Mouse (Mus musculus) CD4-positive helper T cell, adult 2 months (primary cell): Measurements from ENCODE around the gene Rplp2.

ENCODE experiments used
- DNase-seq: peaks from one replicate; pipeline ENCODE4 v3.0.0-alpha.2; 2012; ENCODE audit warnings: low read depth, missing footprints, low spot score

The Rplp2 gene

GRCm38 (mm10) chr7:141430585-141431240 is 16.5 kb upstream of the Rplp2 start:
- no peak for DNase-seq

- no peak for DNase-seq
These were observed 15.6 kb upstream of the Rplp2 start for GRCm38 (mm10) chr7:141431434-141432185.

- DNase-seq: no peak
These were observed 15.0 kb upstream of the Rplp2 start for GRCm38 (mm10) chr7:141432186-141432611.

GRCm38 (mm10) chr7:141432741-141433516 is 14.2 kb upstream of the Rplp2 start:
- DNase-seq: no peak

GRCm38 (mm10) chr7:141433517-141434400 is 13.4 kb upstream of the Rplp2 start:
- no peak for DNase-seq

- DNase-seq: peak; percentile 55
These were observed 12.7 kb upstream of the Rplp2 start for GRCm38 (mm10) chr7:141434464-141434863.

GRCm38 (mm10) chr7:141435129-141435855 is 11.9 kb upstream of the Rplp2 start:
- peak; percentile 83 for DNase-seq

GRCm38 (mm10) chr7:141435856-141436522 is 11.2 kb upstream of the Rplp2 start:
- DNase-seq: peak; percentile 22

DNA sequence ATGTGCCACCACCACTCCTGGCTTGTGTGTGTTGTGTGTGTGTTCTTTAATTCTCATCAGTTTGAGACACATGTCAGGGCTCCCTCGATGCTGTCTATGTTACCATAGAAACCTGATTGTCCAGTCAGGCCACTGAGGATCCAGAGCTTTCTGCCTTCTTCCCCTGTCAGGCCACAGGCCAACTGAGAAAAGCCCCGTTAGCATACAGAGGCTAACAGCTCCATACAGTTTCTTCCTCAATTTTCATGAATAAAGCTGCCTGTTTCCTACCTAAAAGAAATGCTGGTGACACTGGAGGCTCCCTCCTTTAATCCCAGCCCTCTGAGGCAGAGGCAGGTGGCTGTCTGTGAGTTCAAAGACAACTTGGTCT is 10.7 kb upstream of the Rplp2 start:
- no peak for DNase-seq

DNA sequence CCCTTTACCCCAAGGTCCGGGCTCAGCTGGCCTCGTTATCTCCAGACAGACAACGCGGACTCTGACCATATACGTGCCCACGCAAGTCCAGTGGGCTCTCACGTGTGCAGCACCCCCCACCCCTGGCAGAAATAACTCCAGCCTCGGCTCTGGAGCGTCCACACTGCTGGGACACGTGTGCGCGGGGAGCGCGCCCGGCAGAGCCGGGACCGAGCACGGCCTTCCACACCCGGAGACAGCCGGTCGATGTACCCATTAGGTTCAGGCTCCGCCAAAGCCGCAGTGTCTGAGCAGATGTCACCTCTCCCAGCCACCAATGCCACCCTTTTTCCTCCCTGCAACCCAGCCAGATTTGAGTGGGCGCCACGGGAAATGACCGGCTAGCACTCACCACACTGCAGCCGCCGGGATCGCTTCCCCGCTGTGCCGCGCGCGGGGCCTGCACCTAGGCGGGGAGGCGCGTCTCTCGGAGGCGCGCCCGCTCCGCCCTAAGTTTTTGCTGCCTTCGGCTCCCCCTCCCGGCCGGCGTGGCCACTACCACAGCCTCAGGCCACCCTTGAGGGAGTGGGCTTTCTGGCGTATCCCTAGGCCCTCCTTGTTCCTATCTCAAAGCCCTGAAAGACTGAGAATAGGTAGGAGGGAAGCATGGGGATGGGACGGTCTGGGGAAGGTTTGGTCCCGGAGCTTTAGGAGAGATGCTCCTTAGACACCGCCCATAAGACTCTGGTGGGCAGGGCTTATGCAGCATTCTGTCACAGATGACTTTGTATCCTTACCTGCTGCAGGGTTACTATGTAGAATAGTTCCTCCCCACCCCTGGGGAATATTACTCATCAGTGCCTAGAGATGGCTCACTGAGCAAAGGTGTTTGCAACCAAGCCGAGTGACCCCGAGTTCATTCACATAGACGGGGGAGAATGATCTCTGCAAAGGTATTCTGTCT is 9.7 kb upstream of the Rplp2 start, which contains the start of gene Slc25a22:
Slc25a22 (minus strand) TSS at position 715 of the 943 bp plus-strand sequence.
- peak; percentile 88 for DNase-seq

GRCm38 (mm10) chr7:141438201-141438968 is 8.8 kb upstream of the Rplp2 start:
- no peak for DNase-seq

- no peak for DNase-seq
These were observed 8.0 kb upstream of the Rplp2 start for GRCm38 (mm10) chr7:141439140-141439679.

DNA sequence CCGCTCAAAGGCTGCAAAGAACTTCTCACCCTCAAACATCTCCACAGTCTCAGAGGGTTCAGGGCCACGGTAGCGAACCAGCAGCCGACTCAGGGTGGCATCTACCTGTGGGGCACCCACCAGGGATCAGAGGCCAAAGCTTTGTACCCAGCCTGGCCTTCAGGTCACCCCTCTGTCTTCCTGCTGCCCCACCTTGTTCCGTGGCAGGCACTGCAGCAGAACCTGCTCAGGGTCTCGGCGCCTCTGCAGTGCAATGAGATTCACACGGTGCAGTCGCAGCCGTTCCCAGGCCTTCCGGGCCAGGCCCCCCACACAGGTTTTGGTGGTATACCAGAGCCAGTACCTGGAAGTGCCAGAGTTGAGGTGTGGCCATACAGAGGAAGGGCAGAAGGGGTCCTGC is 7.4 kb upstream of the Rplp2 start:
- no peak for DNase-seq

DNA sequence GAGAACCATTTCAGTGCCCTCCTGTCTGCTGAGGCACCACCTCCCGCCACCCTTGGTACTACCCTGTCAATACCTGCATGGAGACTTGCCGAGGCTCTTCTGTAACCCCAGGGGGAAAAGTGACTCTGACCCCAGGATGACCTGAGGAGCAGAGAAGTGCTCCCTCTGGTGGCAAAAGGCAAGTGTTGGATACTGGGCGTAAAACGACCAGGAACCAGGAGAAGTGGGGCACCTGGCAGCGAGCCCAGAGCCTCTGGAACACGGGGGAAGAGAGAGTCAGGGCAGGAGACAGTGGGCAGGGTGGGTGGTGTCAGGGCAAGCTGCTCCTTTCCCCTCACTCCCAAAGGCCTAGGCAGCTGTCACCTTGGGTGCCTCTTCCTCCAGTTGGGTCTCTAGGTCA is 6.6 kb upstream of the Rplp2 start:
- peak; percentile 62 for DNase-seq

DNA sequence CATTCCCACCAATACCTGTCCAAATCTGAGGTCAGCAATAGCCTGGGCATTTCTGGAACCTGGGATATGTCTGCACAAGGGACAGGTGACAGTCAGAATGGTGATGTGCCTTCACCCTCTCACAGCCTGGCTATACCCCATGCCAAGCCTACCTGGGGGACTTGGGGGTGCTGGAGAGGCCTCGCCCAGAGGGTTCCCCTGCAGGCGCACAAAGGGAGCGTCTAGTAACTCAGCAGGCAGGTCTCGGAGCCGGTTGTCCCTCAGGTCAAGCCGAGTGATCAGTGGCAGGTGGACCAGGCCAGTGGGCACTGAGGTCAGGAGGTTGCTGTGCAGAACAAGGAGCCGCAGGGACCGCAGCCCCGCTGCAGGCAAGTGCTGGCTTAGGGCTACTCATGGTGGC is 5.7 kb upstream of the Rplp2 start:
- DNase-seq: no peak

DNA sequence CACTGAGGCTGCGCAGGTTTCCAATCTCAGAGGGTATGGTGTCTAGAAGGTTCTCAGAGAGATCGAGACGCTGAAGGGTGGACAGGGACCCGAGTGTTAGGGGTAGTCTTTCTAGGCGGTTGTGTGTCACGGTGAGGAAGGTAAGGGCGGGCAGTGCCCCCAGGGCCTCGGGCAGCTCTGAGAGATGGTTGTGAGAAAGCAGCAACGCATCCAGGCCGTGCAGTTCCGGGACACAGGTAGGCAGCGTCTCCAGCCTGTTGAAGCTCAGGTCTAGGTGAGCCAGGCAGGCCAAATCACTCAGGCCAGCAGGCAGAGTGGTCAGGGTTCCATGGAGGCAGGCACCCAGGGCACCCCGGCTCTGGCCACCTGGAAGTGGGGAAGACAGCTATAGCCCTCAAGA is 5.0 kb upstream of the Rplp2 start:
- no peak for DNase-seq

DNA sequence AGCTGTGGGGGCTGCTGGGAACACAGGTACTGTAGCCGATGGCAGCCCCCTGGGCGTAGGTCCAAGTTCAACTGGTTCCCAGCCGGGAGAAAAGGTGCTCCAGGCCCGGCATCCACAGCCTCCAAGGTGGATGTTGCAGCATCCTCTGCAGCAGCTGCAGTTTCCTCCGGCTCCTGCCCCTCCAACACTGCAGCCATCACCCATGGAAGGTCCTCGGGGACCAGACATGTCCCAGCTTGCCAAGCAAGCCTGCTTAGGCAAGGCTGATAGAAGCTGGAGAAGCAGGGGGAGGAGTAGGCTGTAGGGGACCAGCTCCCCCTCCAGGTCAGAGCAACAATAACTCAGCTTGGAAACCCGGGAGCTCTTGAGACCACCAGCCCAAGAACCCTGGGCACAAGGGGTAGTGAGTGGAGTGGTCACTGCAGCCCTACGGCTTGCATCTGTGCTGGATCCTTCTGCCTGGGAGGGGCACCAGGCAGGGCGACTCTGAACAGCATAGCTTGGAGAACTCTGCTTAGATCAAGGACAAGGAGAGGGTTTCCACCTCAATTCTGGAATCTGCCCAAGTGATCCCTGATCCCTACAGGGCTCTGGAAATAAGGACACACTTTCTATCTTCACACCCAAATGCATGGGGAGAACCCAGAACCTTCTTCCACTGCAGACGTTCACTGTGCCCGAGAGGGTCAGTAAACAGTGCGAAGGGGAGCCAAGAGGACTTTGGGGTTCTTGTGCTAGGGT is 3.9 kb upstream of the Rplp2 start:
- DNase-seq: peak; percentile 34
